Mouse (Mus musculus): ENCODE results near the gene Acsbg2.

DNA sequence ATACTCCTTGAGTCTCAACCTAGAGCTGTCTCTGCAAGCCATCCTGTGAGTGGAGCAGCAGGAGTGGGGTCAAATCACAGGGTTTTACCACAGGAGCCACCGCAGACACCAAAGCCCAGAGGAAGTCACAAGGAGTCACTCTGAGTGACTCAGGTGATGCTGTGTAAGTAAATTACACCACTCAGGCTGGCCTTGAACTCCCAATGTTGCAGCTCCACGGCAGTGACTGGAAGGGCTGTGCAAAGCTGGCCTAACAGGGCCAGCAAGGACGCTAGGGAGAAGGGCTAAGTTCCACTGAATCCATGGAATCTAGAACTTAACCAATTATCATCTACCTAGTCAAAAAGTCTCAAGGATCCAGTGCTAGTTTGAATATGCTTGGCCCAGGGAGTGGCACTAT is 31.9 kb upstream of the Acsbg2 start:
- TF ChIP-seq CTCF (IDR thresholded peaks at IDR 0.05; ENCODE audit: low read depth) = no peak
- no peak for TF ChIP-seq EP300 (IDR thresholded peaks at IDR 0.05; ENCODE audit: low read depth)

Measured in heart, postnatal 0 days (tissue).